ENCODE assay signal across 8 mouse cellular contexts in genomic region chr6:91617685-91618084, GRCm38 (mm10).
A peak's percentile ranks its signal among the peaks of the same experiment; 100 is the strongest.
DNase-seq lines count a peak whose midpoint lies in the region; ATAC-seq and TF ChIP-seq lines count a peak whose summit lies in the region.

No protein-coding gene starts in this region.

- H3K27me3 ChIP-seq in kidney, postnatal 0 days (ENCODE audit: insufficient read depth, low read length): no peaks in the 10 kb centered on the region
- no peaks in the 10 kb centered on the region for H3K27me3 ChIP-seq in forebrain, embryonic 16.5 days (replicated peaks; ENCODE audit: control insufficient read depth, insufficient read depth, low read length)
- H3K27me3 ChIP-seq in liver, embryonic 15.5 days: no peaks in the 10 kb centered on the region
- no peaks in the 10 kb centered on the region for H3K27me3 ChIP-seq in neural tube, embryonic 15.5 days (replicated peaks)

- DNase-seq in kidney, postnatal 0 days (ENCODE audit: low spot score): no peak
- DNase-seq in kidney, postnatal 4 days: no peak
- DNase-seq in layer of hippocampus, adult 8-10 months (ENCODE audit: low spot score in 2 of 2): no peak
- DNase-seq in right cerebral cortex, postnatal 10 days (ENCODE audit: low spot score in 2 of 2): no peak

- 68% methylated on average over 10 of the region's 10 CpGs for WGBS in kidney, postnatal 0 days
- 76% methylated on average over 10 of the region's 10 CpGs for WGBS in forebrain, embryonic 16.5 days
- 44% methylated on average over 10 of the region's 10 CpGs for WGBS in liver, embryonic 15.5 days (ENCODE audit: insufficient replicate concordance)
- 78% methylated on average over 10 of the region's 10 CpGs for whole genome bisulfite sequencing in neural tube, embryonic 15.5 days

- no peak overlapping the region for H3K9ac ChIP-seq in kidney, postnatal 0 days (ENCODE audit: low read depth, low read length)
- peak overlapping the region; percentile 16; the same call in 1 of the 2 replicates for H3K9ac ChIP-seq in forebrain, embryonic 16.5 days (replicated peaks; ENCODE audit: low read depth, low read length)
- no peak overlapping the region for H3K9ac ChIP-seq in liver, embryonic 15.5 days
- H3K9ac ChIP-seq in neural tube, embryonic 15.5 days (replicated peaks): no peak overlapping the region

- TF ChIP-seq CTCF in kidney, postnatal 0 days (IDR thresholded peaks at IDR 0.05; ENCODE audit: low read depth): no peak

- H3K4me1 ChIP-seq in kidney, postnatal 0 days (replicated peaks; ENCODE audit: insufficient read depth, low read length): peaks cover 5% of the 10 kb centered on the region; the same call in 1 of the 2 replicates
- peaks cover 15% of the 10 kb centered on the region for H3K4me1 ChIP-seq in forebrain, embryonic 16.5 days (replicated peaks; ENCODE audit: control insufficient read depth, insufficient read depth, low read length)
- H3K4me1 ChIP-seq in liver, embryonic 15.5 days (replicated peaks): peaks cover 24% of the 10 kb centered on the region
- H3K4me1 ChIP-seq in neural tube, embryonic 15.5 days: peaks cover 23% of the 10 kb centered on the region

- peak overlapping the region; percentile 48; the same call in 1 of the 2 replicates for H3K4me2 ChIP-seq in kidney, postnatal 0 days (ENCODE audit: low read length)
- peak overlapping the region; percentile 55 for H3K4me2 ChIP-seq in forebrain, embryonic 16.5 days (ENCODE audit: low read length)
- peak overlapping the region; percentile 58 for H3K4me2 ChIP-seq in liver, embryonic 15.5 days
- peak overlapping the region; percentile 64 for H3K4me2 ChIP-seq in neural tube, embryonic 15.5 days

- H3K36me3 ChIP-seq in kidney, postnatal 0 days (ENCODE audit: insufficient read depth, low read length): no peaks in the 10 kb centered on the region
- no peaks in the 10 kb centered on the region for H3K36me3 ChIP-seq in forebrain, embryonic 16.5 days (ENCODE audit: control insufficient read depth, insufficient read depth)
- no peaks in the 10 kb centered on the region for H3K36me3 ChIP-seq in liver, embryonic 15.5 days (replicated peaks)
- no peaks in the 10 kb centered on the region for H3K36me3 ChIP-seq in neural tube, embryonic 15.5 days

- ATAC-seq in kidney, postnatal 0 days (replicated peaks; ENCODE audit: low FRiP score, low read depth): no peak
- peak; percentile 8; the same call in 1 of the 2 replicates for ATAC-seq in forebrain, embryonic 16.5 days
- ATAC-seq in liver, embryonic 15.5 days (ENCODE audit: insufficient read depth): peak; percentile 29; the same call in 1 of the 2 replicates
- no peak for ATAC-seq in neural tube, embryonic 15.5 days (ENCODE audit: low FRiP score)
- ATAC-seq in erythroblast, adult 5-6 weeks (replicated peaks; ENCODE audit: low FRiP score, poor library complexity, severe bottlenecking): no peak

- no peaks in the 10 kb centered on the region for H3K9me3 ChIP-seq in kidney, postnatal 0 days (replicated peaks; ENCODE audit: low read length)
- H3K9me3 ChIP-seq in forebrain, embryonic 16.5 days (ENCODE audit: control insufficient read depth, low read length): no peaks in the 10 kb centered on the region
- no peaks in the 10 kb centered on the region for H3K9me3 ChIP-seq in liver, embryonic 15.5 days (replicated peaks)
- H3K9me3 ChIP-seq in neural tube, embryonic 15.5 days (replicated peaks): no peaks in the 10 kb centered on the region

- H3K27ac ChIP-seq in kidney, postnatal 0 days: no peak overlapping the region
- peak overlapping the region; percentile 26; the same call in 1 of the 2 replicates for H3K27ac ChIP-seq in forebrain, embryonic 16.5 days (ENCODE audit: low read length)
- no peak overlapping the region; the same call in 1 of the 2 replicates for H3K27ac ChIP-seq in liver, embryonic 15.5 days (replicated peaks)
- peak overlapping the region; percentile 91 for H3K27ac ChIP-seq in neural tube, embryonic 15.5 days (replicated peaks)

- H3K4me3 ChIP-seq in kidney, postnatal 0 days (replicated peaks; ENCODE audit: low read depth, low read length): no peak overlapping the region
- H3K4me3 ChIP-seq in forebrain, embryonic 16.5 days (replicated peaks; ENCODE audit: low read length): peak overlapping the region; percentile 38
- H3K4me3 ChIP-seq in liver, embryonic 15.5 days (replicated peaks): 0 out of 2 replicates have a peak overlapping the region, but pooled peaks have one; percentile 8
- no peak overlapping the region for H3K4me3 ChIP-seq in neural tube, embryonic 15.5 days (replicated peaks)

Comparison
In these comparisons a context has a peak if more than half of its experiments do, and no peak if none do; other contexts are left out.
1. ATAC-seq: peak in forebrain, embryonic 16.5 days (single experiment) and liver, embryonic 15.5 days (single experiment); none in kidney, postnatal 0 days (single experiment), neural tube, embryonic 15.5 days (single experiment) and erythroblast, adult 5-6 weeks (single experiment).
2. H3K27ac ChIP-seq: peak in forebrain, embryonic 16.5 days (single experiment) and neural tube, embryonic 15.5 days (single experiment); none in kidney, postnatal 0 days (single experiment) and liver, embryonic 15.5 days (single experiment).
3. H3K4me3 ChIP-seq: peak in forebrain, embryonic 16.5 days (single experiment) and liver, embryonic 15.5 days (single experiment); none in kidney, postnatal 0 days (single experiment) and neural tube, embryonic 15.5 days (single experiment).
4. Peak in every context shown above with its lines, with median percentiles within 50 percentile points of each other: H3K4me2 ChIP-seq.